Mouse (Mus musculus) MEL (cell line): ENCODE results near the gene Srbd1.

Experiments
- CHD1 ChIP-seq: IDR thresholded peaks from 2 replicates; pipeline ENCODE4 v1.6.1; 2012; ENCODE audit warnings: low read depth, mild to moderate bottlenecking, inconsistent platforms, low read length, improper control_type of control experiment
- CTCF ChIP-seq, 3 experiments: IDR thresholded peaks in 2 of 3; conservative IDR thresholded peaks in 1 of 3; 2 replicates each; pipeline ENCODE4 v1.5.1; 2011 to 2012; ENCODE audit warnings: low read length in 3 of 3, low read depth in 2 of 3, mild to moderate bottlenecking in 2 of 3, improper control_type of control experiment in 1 of 3, inconsistent platforms in 1 of 3, mixed read lengths in 1 of 3, moderate library complexity in 1 of 3; ENCODE audit not compliant: control insufficient read depth in 1 of 3, insufficient read depth in 1 of 3, poor library complexity in 1 of 3, severe bottlenecking in 1 of 3
- E2F4 ChIP-seq: IDR thresholded peaks from 2 replicates; pipeline ENCODE4 v1.6.1; 2011; ENCODE audit warnings: low read depth, low read length, improper control_type of control experiment, borderline replicate concordance
- EP300 ChIP-seq, 2 experiments: IDR thresholded peaks; 2 replicates each; pipeline ENCODE4 v1.6.1; 2011; ENCODE audit warnings: improper control_type of control experiment in 2 of 2, low read length in 2 of 2, low read depth in 1 of 2, mild to moderate bottlenecking in 1 of 2
- GATA1 ChIP-seq: IDR thresholded peaks from 2 replicates; pipeline ENCODE4 v1.6.1; 2011; ENCODE audit warnings: low read depth, low read length, improper control_type of control experiment
- MAX ChIP-seq: IDR thresholded peaks from 2 replicates; pipeline ENCODE4 v1.6.1; 2011; ENCODE audit warnings: low read length, improper control_type of control experiment
- POLR2A ChIP-seq, 2 experiments: IDR thresholded peaks; 2 replicates each; pipeline ENCODE4 v1.6.1; 2011 to 2012; ENCODE audit warnings: low read length in 2 of 2, mild to moderate bottlenecking in 2 of 2, control low read depth in 1 of 2, improper control_type of control experiment in 1 of 2, low read depth in 1 of 2, moderate library complexity in 1 of 2; ENCODE audit not compliant: control insufficient read depth in 1 of 2, insufficient read depth in 1 of 2, poor library complexity in 1 of 2
- POLR2AphosphoS2 ChIP-seq: IDR thresholded peaks from 2 replicates; pipeline ENCODE4 v1.6.1; 2011; ENCODE audit warnings: low read length, improper control_type of control experiment
- TBP ChIP-seq: IDR thresholded peaks from 2 replicates; pipeline ENCODE4 v1.8.0; 2011; ENCODE audit warnings: low read depth, low read length, improper control_type of control experiment

DNA sequence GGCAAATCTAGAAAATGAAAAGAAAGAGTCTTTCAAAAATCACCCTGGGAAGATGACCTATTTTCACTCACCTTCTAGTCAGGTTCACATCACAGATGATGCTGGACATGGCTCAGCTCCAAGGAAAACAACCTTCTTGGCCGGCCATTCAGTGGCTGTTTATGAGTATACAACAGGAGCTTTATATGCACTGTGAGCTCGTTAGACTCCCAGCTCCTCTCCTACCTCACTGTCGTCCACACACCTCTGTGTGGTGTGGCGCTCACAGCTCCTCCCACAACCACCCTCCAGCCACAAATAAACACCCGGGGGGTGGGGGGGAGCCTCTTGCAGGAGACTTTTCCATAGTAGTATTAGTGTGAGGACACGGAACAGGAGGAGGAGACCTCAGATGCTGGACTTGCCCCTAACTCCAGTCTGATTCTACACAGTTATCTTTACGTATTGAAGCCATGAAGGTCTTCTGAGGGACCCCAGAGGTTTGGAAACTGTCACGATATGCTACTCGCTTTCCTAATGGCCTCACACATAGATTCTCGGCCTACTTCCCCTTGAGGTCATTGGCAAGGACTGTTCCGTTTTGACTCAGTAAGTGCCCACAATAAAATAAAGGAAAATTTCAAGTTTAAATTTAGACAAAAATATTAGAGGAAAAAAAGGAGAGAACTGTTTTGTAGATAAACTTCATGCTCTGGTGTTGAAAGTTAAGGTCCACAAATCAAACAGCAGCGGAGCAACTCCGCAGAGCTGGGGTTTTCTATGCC lies 104.6 kb downstream of the Srbd1 start:
- TF ChIP-seq CTCF (IDR thresholded peaks at IDR 0.05 in 2 of 3, conservative IDR thresholded peaks at IDR 0.05 in 1 of 3; ENCODE audit: control insufficient read depth in 1 of 3, insufficient read depth in 1 of 3, low read depth in 2 of 3, low read length in 3 of 3, poor library complexity in 1 of 3, severe bottlenecking in 1 of 3) (no peak), POLR2AphosphoS2 (no peak), MAX (no peak), CHD1 (no peak), POLR2A (IDR thresholded peaks at IDR 0.05; ENCODE audit: control insufficient read depth in 1 of 2, insufficient read depth in 1 of 2, low read depth in 1 of 2, low read length in 2 of 2, poor library complexity in 1 of 2) (no peak), EP300 (IDR thresholded peaks at IDR 0.05; ENCODE audit: low read depth in 1 of 2, low read length in 2 of 2) (no peak), E2F4 (no peak), GATA1 (no peak), TBP (no peak)
